Mouse (Mus musculus) embryonic facial prominence, embryonic 15.5 days (tissue): ENCODE measurements around the gene 1700013G24Rik. TPM values are rescaled to one million over a fixed set of nuclear protein-coding genes. Genes with fewer than 3 reads are reported as not detected.
"Not testable (repeated sequence)": the region's sequence is repeated elsewhere in the genome, so short reads cannot be mapped to it uniquely, and the experiment has no call there.

Experiments used
- ATAC-seq: fragments of 200-750 bp; cut with Nextera tagmentation; 2 replicates; pipeline ENCODE4 v1.8.0; 2017; ENCODE audit warnings: low read depth, moderate TSS enrichment; ENCODE audit not compliant: insufficient number of reproducible peaks, low FRiP score, low TSS enrichment
- H3K27ac ChIP-seq: fragments of 300-500 bp; sonication (generic); replicated peaks from 2 replicates; pipeline ENCODE4 v1.5.1; 2015; ENCODE audit warnings: mild to moderate bottlenecking, inconsistent platforms
- H3K27me3 ChIP-seq: fragments of 300-500 bp; sonication (generic); 2 replicates; pipeline ENCODE4 v1.6.1; 2015; ENCODE audit warnings: inconsistent platforms
- H3K36me3 ChIP-seq: fragments of 300-500 bp; sonication (generic); 2 replicates; pipeline ENCODE4 v1.6.1; 2015; ENCODE audit warnings: mild to moderate bottlenecking, inconsistent platforms
- H3K4me1 ChIP-seq: fragments of 300-500 bp; sonication (generic); 2 replicates; pipeline ENCODE4 v1.6.1; 2015; ENCODE audit warnings: inconsistent platforms
- H3K4me2 ChIP-seq: fragments of 300-500 bp; sonication (generic); replicated peaks from 2 replicates; pipeline ENCODE4 v1.6.1; 2015; ENCODE audit warnings: mild to moderate bottlenecking, inconsistent platforms
- H3K4me3 ChIP-seq: fragments of 300-500 bp; sonication (generic); replicated peaks from 2 replicates; pipeline ENCODE4 v1.5.1; 2015; ENCODE audit warnings: mild to moderate bottlenecking, inconsistent platforms
- H3K9ac ChIP-seq: fragments of 300-500 bp; sonication (generic); 2 replicates; pipeline ENCODE4 v1.6.1; 2015; ENCODE audit warnings: inconsistent platforms
- H3K9me3 ChIP-seq: fragments of 300-500 bp; sonication (generic); replicated peaks from 2 replicates; pipeline ENCODE4 v1.6.1; 2016; ENCODE audit warnings: inconsistent platforms
- WGBS: fragments of 180-500 bp; shearing (Covaris S2); methylation state at CpG from one replicate; pipeline ENCODE4 v1.1.7; 2015; 5-methylcytosine and 5-hydroxymethylcytosine counted together
- polyA plus RNA-seq: library from polyadenylated mRNA; unstranded; fragments of >200 nt; fragmentation: Nextera tagmentation; extraction: Ambion mirVana; gene quantifications from 2 replicates; pipeline ENCODE4 v1.2.1, GENCODE M21; 2015

1700013G24Rik gene
- polyA plus RNA-seq: not detected in 2 replicates

DNA sequence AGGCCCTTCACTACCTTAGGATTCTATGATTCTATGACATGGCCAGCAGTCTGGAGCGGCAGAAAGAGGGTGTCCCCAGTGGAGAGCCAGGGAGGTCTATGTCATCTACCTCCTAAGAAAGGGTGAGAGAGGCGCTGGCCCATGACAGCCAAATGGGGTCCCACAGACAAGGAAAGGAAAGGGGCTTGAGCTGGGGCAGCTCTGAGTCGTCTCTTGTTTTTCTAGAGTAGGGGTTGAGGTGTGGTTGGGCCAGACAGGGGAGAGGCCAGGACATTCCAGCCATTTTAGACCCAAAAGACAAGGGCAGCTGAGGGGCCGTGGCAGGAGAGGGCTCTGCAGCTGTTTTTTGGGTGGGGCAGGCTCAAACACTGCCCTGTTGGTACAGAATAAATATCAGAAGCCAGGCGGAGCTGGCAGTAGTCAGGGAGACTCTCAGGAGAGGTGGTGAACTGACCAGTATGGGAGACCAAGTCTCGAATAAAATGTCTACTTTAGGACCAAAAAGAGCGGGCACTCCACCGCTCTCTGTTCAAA, at the start of gene 1700013G24Rik:
Gene 1700013G24Rik (plus strand): TSS at position 51 of the 534 bp plus-strand sequence.
- 0 out of 2 replicates have a peak within 1 kb of the TSS, but pooled peaks have one; percentile 44 for H3K27ac ChIP-seq
- no peak for ATAC-seq
- H3K9me3 ChIP-seq: no peaks in the 10 kb centered on the region

GRCm38 (mm10) chr4:137405571-137405970, 47.5 kb upstream of the 1700013G24Rik start:
- no peaks in the 10 kb centered on the region for H3K4me1 ChIP-seq
- H3K4me3 ChIP-seq: no peak overlapping the region
- no peaks in the 10 kb centered on the region for H3K36me3 ChIP-seq
- H3K4me2 ChIP-seq: no peak overlapping the region
- no peak overlapping the region for H3K27ac ChIP-seq
- no peak overlapping the region for H3K9ac ChIP-seq
- no peaks in the 10 kb centered on the region for H3K9me3 ChIP-seq
- ATAC-seq: no peak
- H3K27me3 ChIP-seq: no peaks in the 10 kb centered on the region
- 94% methylated on average over 3 of the region's 3 CpGs for WGBS

More for the DNA sequence above, at the start of gene 1700013G24Rik:
- H3K4me2 ChIP-seq: no peak within 1 kb of the TSS
- WGBS: 76% methylated on average over 8 of the region's 8 CpGs
- H3K4me3 ChIP-seq: no peak within 1 kb of the TSS
- no peaks in the 10 kb centered on the region for H3K36me3 ChIP-seq
- H3K27me3 ChIP-seq: no peaks in the 10 kb centered on the region
- H3K4me1 ChIP-seq: peaks cover 14% of the 10 kb centered on the region
- H3K9ac ChIP-seq: no peak within 1 kb of the TSS

- Histone ChIP-seq H3K9ac (no peak within 1 kb of the TSS), H3K27me3 (no peaks in the 10 kb centered on the region), H3K27ac (no peak within 1 kb of the TSS), H3K4me2 (no peak within 1 kb of the TSS), H3K4me3 (no peak within 1 kb of the TSS), H3K4me1 (no peaks in the 10 kb centered on the region), H3K36me3 (no peaks in the 10 kb centered on the region), H3K9me3 (no peaks in the 10 kb centered on the region)
- WGBS: 86% methylated on average over 5 of the region's 5 CpGs
- ATAC-seq: no peak
Observed at GRCm38 (mm10) chr4:137409691-137410090, 43.4 kb upstream of the 1700013G24Rik start, which contains the start of gene Cela3a. Gene Cela3a, minus strand, starts transcription at chr4:137409791.

- H3K9ac ChIP-seq, H3K27ac ChIP-seq, H3K9me3 ChIP-seq, H3K4me2 ChIP-seq, H3K36me3 ChIP-seq, H3K4me1 ChIP-seq, ATAC-seq, H3K4me3 ChIP-seq, H3K27me3 ChIP-seq: not testable (repeated sequence)
- WGBS: 68% methylated on average over 7 of the region's 7 CpGs
Observed at GRCm38 (mm10) chr4:137412185-137412709, 40.8 kb upstream of the 1700013G24Rik start.

GRCm38 (mm10) chr4:137414936-137415335, 38.1 kb upstream of the 1700013G24Rik start:
- no peaks in the 10 kb centered on the region for H3K4me1 ChIP-seq
- H3K4me2 ChIP-seq: no peak overlapping the region
- no peak for ATAC-seq
- no peaks in the 10 kb centered on the region for H3K36me3 ChIP-seq
- no peaks in the 10 kb centered on the region for H3K9me3 ChIP-seq
- H3K27me3 ChIP-seq: no peaks in the 10 kb centered on the region
- H3K4me3 ChIP-seq: no peak overlapping the region
- 72% methylated on average over 1 of the region's 1 CpGs for WGBS
- H3K27ac ChIP-seq: no peak overlapping the region
- H3K9ac ChIP-seq: no peak overlapping the region

DNA sequence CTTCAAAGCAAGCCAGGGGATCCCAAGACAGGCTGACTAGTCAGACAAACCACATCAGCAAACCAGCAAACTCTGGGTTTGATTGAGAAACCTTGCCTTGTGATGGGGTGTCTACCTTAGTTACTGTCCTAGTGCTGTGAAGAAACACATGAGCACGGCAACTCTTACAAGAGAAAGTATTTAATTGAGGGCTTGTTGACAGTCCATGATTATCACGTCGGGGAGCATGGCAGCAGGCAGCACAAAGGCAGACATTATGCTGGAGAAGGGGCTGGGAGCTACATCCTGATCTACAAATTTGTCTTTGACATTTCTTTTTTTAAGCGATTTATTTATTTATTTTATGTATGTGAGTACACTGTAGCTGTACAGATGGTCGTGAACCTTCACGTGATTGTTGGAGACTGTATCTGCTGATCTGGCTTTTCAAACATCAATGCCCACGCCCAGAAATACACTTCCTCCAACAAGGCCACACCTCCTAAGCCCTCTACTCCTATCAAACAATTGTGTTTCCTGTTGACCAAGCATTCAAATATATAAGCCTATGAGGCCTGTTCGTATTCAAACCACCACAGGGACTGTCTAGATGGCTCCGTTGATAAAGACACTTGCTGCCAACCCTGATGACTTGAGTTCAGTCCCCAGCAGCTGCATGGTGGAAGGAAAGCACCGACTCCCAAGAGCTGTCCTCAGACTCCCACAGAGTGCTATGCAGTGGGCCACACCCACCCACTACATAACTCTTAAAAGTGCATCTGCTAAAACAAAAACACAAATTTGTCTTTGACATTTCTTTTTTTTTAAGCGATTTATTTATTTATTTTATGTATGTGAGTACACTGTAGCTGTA, 35.1 kb upstream of the 1700013G24Rik start:
- Histone ChIP-seq H3K4me1 (no peaks in the 10 kb centered on the region), H3K9me3 (no peaks in the 10 kb centered on the region), H3K4me3 (no peak overlapping the region), H3K4me2 (no peak overlapping the region), H3K36me3 (no peaks in the 10 kb centered on the region), H3K9ac (no peak overlapping the region), H3K27me3 (no peaks in the 10 kb centered on the region), H3K27ac (no peak overlapping the region)
- 59% methylated on average over 11 of the region's 11 CpGs for WGBS
- no peak for ATAC-seq

DNA sequence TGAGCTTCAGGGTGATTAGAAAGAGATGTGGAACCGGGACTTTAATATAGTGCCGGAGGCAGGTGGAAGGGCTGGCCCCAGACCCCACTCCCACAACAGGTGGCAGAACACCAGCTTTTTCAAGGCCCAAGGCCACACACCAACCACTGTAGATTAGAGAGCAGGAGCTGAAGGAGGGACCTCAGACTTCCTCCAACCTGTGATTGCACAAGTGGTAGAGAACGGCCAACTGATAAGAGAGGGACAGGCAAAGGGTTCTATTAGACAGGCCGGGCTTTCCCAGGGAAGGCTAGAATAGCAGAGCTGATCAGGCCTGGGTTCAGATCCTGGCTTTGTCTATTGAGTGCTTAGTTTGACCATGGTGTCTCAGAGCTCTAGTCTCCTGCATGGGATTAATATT, 22.6 kb upstream of the 1700013G24Rik start, which contains the start of gene Cela3b:
Gene Cela3b (minus strand): TSS at position 39 of the 400 bp plus-strand sequence.
- no peak within 1 kb of the TSS for H3K9ac ChIP-seq
- H3K4me2 ChIP-seq: no peak within 1 kb of the TSS
- no peak for ATAC-seq
- no peaks in the 10 kb centered on the region for H3K9me3 ChIP-seq
- no peak within 1 kb of the TSS for H3K4me3 ChIP-seq
- no peak within 1 kb of the TSS for H3K27ac ChIP-seq
- WGBS: 89% methylated on average over 4 of the region's 4 CpGs
- H3K4me1 ChIP-seq: no peaks in the 10 kb centered on the region
- no peaks in the 10 kb centered on the region for H3K36me3 ChIP-seq
- no peaks in the 10 kb centered on the region for H3K27me3 ChIP-seq

DNA sequence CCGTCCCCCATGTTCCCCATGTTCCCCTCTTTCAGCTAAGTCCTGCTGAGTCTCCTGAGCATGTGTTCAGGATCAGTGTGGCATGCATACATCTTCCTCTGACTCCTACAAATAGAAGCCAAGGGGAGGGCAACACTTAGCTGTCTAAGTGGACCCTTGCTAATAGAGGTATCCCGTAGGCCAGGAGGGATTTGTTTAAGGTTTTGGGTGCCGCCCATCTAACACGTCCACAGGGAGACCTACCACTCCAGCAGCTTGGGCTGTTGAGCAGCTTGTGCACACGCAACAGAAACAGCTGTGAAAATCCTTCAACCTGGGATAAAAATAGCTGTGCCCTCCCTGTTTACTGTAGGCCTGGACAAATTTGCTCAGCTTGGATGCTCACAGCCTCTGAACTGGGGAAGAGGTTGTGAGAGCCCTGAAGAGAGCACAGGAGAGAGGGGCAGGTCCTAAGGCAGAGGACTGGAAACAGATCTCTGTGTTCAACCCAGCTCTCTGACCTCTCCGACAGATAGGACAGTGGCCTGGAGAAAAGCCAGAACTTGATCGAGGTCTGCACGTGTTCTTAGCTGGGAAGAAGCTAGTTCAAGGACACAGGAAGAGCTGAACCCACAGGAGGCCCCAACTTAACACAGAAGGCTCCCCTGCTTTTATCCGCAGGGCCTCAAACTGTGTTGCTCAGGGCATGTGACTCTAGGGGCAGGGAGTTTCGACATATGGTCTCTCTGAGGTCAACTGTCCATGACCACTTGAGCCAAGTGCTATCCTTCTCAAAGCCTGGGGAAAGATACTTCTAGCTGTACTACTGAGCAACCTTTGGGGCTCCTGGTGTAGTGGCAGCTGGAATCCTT, 20.2 kb upstream of the 1700013G24Rik start:
- H3K4me1 ChIP-seq, ATAC-seq, H3K27ac ChIP-seq, H3K36me3 ChIP-seq, H3K9ac ChIP-seq, H3K4me3 ChIP-seq, H3K27me3 ChIP-seq, H3K4me2 ChIP-seq, H3K9me3 ChIP-seq: not testable (repeated sequence)
- WGBS: 65% methylated on average over 10 of the region's 10 CpGs

DNA sequence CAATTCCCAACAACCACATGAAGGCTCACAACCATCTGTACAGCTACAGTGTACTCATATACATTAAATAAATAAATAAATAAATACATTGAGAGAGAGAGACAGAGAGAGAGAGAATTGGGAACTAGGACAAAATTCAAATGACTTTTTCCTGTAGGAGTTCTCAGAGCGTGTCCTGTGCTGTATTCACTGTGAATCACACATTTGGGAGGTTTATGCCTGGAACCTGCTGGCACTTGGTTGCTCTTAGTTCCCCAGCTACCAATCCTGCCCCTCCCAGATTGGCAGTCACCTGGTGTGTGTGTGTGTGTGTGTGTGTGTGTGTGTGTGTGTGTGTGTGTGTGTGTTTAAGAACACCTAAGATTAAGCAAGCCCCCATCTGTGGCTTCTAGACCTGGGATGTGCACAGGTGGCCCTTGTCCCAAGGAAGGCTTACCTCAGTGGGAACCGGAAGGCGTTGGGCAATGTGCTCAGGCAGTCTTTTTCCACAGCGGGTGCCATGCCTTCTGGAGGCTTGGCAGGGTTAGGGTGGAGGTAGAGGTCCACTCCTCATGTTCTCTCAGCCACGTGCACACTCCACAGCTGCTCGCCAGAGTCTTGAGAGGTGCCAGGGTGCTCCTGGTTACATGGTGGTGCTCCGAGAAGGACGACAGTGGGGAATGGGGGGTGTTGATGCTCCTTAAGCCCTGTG, 16.0 kb upstream of the 1700013G24Rik start:
- Histone ChIP-seq H3K27me3 (no peaks in the 10 kb centered on the region), H3K9me3 (no peaks in the 10 kb centered on the region), H3K4me3 (no peak overlapping the region), H3K4me2 (no peak overlapping the region), H3K27ac (no peak overlapping the region), H3K36me3 (no peaks in the 10 kb centered on the region), H3K4me1 (no peaks in the 10 kb centered on the region), H3K9ac (no peak overlapping the region)
- WGBS: 82% methylated on average over 8 of the region's 8 CpGs
- no peak for ATAC-seq

DNA sequence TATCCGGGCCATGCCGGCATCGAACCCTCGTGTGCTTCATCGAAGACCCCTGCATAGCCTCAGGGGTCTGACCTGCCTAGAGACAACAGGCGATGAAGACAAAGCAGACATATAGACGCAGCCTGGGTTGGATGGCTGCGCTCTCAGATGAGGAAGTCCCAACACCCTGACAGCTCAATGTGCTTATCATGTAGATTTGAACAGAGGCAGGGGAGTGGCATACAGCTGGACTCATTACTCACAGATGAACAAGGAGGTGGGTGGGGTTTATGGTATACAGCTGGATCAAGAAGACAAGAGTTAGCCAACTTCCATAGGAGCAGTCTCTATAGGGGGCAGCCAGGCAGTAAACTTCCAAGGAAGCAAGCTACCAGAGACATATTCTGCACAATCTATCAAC, 14.2 kb upstream of the 1700013G24Rik start:
- Histone ChIP-seq H3K4me1 (peaks cover 2% of the 10 kb centered on the region), H3K4me2 (no peak overlapping the region), H3K9me3 (no peaks in the 10 kb centered on the region), H3K9ac (no peak overlapping the region), H3K27ac (no peak overlapping the region), H3K27me3 (no peaks in the 10 kb centered on the region), H3K4me3 (no peak overlapping the region), H3K36me3 (no peaks in the 10 kb centered on the region)
- 87% methylated on average over 8 of the region's 8 CpGs for WGBS
- no peak for ATAC-seq
